Mouse (Mus musculus) Patski (cell line): ENCODE measurements around the gene Twnk. TPM values are rescaled to one million over a fixed set of nuclear protein-coding genes. Genes with fewer than 3 reads are reported as not detected.

Experiments used
- ATAC-seq: fragments of 100-300 bp; one replicate; pipeline ENCODE4 v1.8.0; 2021
- CTCF ChIA-PET: fragments of 350-600 bp; sonication (Branson Sonifier 250); formaldehyde crosslinking; loops from one replicate; lab custom pipeline; 2022; ENCODE audit warnings: inconsistent platforms; lab: Charles Lee
- POLR2A ChIA-PET: fragments of 350-600 bp; sonication (Branson Sonifier 250); formaldehyde crosslinking; loops from one replicate; lab custom pipeline; 2022; ENCODE audit warnings: antibody characterized with exemption, inconsistent platforms; lab: Charles Lee
- DNase-seq: peaks from one replicate; pipeline ENCODE4 v3.0.0-alpha.2; 2011; ENCODE audit warnings: low read depth, low spot score
- H3K27me3 ChIP-seq: fragments of 371-371 bp; one replicate; pipeline ENCODE4 v1.5.1; 2021
- CTCF ChIP-seq: fragments of 100-300 bp; IDR thresholded peaks from one replicate; pipeline ENCODE4 v1.5.1; 2021
- in situ Hi-C: fragments of 300-500 bp; cut with MboI; formaldehyde crosslinking; loops from 3 replicates; pipeline ENCODE4 v1.11.1; 2018; ENCODE audit warnings: low pct_unique_long_range_greater_than_20kb, mixed read lengths
- polyA plus RNA-seq: library from polyadenylated mRNA; unstranded; gene quantifications from one replicate; pipeline ENCODE4 v1.2.3, GENCODE M21; 2021

Twnk gene
- polyA plus RNA-seq, 1 experiment from 2014 or later = 27.8 TPM

- in situ Hi-C loops = no loop called here
- ChIA-PET POLR2A (interaction anchor here (0.6 to 5.5 kb wide), 7 partner anchors 14 to 1434 kb away, joined by 3 to 31 read pairs (median 4); partner anchors contain the start of gene Sfxn3), CTCF (interaction anchor here (1.1 to 14.5 kb wide), 9 partner anchors 8 to 63 kb away, joined by 3 to 188 read pairs (median 8); partner anchors contain the start of genes Sfxn3 and Twnk)
- TF ChIP-seq CTCF = no peak
- DNase-seq = no peak
- ATAC-seq = no peak
- H3K27me3 ChIP-seq = no peaks in the 10 kb centered on the region
These were observed 8.2 kb downstream of the Twnk start for GRCm38 (mm10) chr19:45013581-45014225.

GRCm38 (mm10) chr19:45014335-45014971 lies 9.0 kb downstream of the Twnk start, which contains the start of gene Lzts2:
Gene Lzts2 (plus strand): TSS chr19:45014414.
- CTCF ChIA-PET = interaction anchor here (1.3 to 14.5 kb wide), 5 partner anchors 9 to 62 kb away, joined by 5 to 188 read pairs (median 16); partner anchors contain the start of genes Sfxn3 and Twnk
- POLR2A ChIA-PET = interaction anchor here (0.6 to 5.5 kb wide), 10 partner anchors 7 to 1435 kb away, joined by 3 to 31 read pairs (median 4); partner anchors contain the start of gene Sfxn3
- TF ChIP-seq CTCF = no peak
- ATAC-seq (no peak), DNase-seq (no peak)
- in situ Hi-C loops = no loop called here
- no peaks in the 10 kb centered on the region for H3K27me3 ChIP-seq

DNA sequence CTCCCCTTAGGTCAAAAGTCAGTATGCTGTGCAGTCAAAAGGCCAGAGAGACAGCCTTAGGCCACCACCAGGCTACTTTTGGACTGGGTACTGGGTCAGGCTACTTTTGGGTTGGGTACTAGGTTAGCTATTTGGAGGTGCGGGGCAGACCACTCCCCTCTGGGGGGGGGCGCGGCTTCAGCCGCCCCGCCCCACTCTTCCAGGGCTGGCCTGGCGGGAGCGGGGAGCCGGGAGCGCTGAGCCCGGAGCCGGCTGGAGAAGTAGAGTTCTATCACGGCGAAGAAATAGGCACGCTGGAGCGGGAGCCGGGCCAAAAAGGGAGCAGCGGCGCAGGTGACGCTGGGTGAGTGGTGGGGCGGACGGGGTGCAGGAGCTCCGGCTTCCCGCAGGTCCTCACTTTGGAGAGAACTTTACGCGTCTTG lies 9.5 kb downstream of the Twnk start:
- POLR2A ChIA-PET = interaction anchor here (0.6 to 5.5 kb wide), 9 partner anchors 8 to 367 kb away, joined by 3 to 31 read pairs (median 3); partner anchors contain the start of gene Sfxn3

GRCm38 (mm10) chr19:45015518-45016281 lies 10.2 kb downstream of the Twnk start:
- no peaks in the 10 kb centered on the region for H3K27me3 ChIP-seq
- CTCF ChIA-PET = interaction anchor here (3.6 to 14.5 kb wide), 3 partner anchors 13 to 41 kb away, joined by 16 to 188 read pairs (median 18); partner anchors contain the start of gene Sfxn3
- in situ Hi-C loops = loop anchor here (5.0 kb wide), 1 partner anchor 263 kb away; no protein-coding TSS in a partner anchor
- POLR2A ChIA-PET = interaction anchor here (0.6 to 5.5 kb wide), 9 partner anchors 9 to 266 kb away, joined by 3 to 31 read pairs (median 4); partner anchors contain the start of genes Sfxn3 and Twnk
- DNase-seq = no peak
- no peak for ATAC-seq
- no peak for TF ChIP-seq CTCF

More for the DNA sequence above, 9.5 kb downstream of the Twnk start:
- no peak for ATAC-seq
- no peak for DNase-seq
- in situ Hi-C loops = loop anchor here (5.0 kb wide), 1 partner anchor 263 kb away; no protein-coding TSS in a partner anchor
- CTCF ChIA-PET = interaction anchor here (1.3 to 14.5 kb wide), 4 partner anchors 10 to 42 kb away, joined by 5 to 188 read pairs (median 17); partner anchors contain the start of genes Sfxn3 and Twnk
- H3K27me3 ChIP-seq = no peaks in the 10 kb centered on the region
- no peak for TF ChIP-seq CTCF

DNA sequence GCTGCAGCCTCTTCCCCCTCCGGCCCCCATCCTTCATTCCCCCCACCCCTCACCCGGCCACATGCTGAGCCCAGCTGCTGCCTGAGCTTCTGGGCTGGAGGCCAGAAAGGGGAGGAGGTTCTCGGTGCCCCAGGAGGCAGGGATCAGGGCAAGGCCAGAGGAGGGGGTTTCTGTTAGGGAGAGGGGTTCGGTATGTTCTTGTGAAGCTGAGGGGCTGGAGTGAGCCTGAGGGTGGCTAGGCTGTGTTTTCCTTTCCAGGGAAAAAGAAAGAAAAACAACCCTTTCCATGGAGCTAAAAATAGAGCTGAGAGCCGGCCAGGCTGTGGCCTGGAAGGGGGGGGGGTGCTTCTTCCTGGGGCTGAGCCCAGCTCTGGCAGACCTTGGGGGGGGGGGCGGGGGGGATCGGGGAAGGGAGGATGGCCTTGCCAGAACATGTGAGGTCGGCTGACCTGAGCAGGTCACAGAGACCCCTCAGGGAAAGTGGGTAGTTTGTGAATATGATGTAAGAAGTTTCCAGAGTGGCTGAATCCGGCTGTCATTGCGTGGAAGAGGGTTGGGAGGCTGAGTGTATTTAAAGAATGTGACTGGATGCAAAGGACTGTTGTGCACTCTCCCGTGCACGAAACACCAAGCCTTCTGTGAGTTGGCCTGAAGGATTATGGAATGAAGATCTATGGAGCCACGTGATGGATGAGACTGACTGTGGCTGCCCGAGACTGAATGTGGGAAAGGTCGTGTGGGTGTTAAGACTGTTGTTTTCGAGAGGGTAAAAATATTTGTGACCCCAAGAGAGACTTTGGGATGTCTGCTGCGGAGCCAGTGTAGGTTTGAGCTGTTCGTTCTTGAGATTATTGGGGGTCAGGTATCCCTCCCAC lies 11.1 kb downstream of the Twnk start:
- POLR2A ChIA-PET = interaction anchor here (0.6 to 2.7 kb wide), 10 partner anchors 9 to 267 kb away, joined by 3 to 14 read pairs (median 4); partner anchors contain the start of genes Mrpl43 and Twnk

DNA sequence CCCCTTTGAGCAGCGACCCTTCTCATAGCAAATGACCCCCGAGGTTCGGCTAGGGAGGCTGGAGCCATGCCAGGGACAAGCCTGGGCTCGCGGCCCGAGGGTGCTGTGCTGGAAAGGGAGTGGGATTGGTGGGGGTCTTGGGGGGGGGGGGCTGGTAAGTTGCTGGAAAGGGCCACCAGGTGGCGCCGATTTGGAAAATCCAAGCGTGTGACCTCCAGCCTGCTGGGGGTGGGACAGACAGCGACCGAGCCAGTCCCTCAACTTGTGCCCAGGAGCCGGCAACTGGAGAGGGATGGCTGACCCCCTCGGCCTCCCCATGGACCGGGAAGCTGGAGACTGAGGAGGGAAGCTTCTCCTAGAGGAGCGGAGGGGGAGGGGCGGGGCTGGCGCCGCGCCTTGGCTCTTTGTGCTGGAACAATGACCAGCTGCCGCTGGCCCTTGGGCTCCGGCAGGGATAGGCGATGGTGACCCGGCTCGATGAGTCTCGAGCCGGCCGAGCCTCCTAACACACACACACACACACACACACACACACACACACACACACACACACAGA lies 11.8 kb downstream of the Twnk start:
- POLR2A ChIA-PET = interaction anchor here (0.6 to 2.7 kb wide), 5 partner anchors 9 to 40 kb away, joined by 3 to 14 read pairs (median 3); partner anchors contain the start of genes Mrpl43 and Twnk
- DNase-seq = no peak
- H3K27me3 ChIP-seq = no peaks in the 10 kb centered on the region
- no peak for TF ChIP-seq CTCF
- CTCF ChIA-PET = interaction anchor here (1.1 to 14.5 kb wide), 3 partner anchors 12 to 83 kb away, joined by 3 to 188 read pairs (median 3); no protein-coding TSS in a partner anchor
- ATAC-seq = peak; percentile 3
- in situ Hi-C loops = loop anchor here (5.0 kb wide), 1 partner anchor 265 kb away; no protein-coding TSS in a partner anchor

More for the DNA sequence above, 11.1 kb downstream of the Twnk start:
- TF ChIP-seq CTCF = no peak
- in situ Hi-C loops = loop anchor here (5.0 kb wide), 1 partner anchor 264 kb away; no protein-coding TSS in a partner anchor
- peak; percentile 54 for ATAC-seq
- CTCF ChIA-PET = interaction anchor here (1.1 to 14.5 kb wide), 4 partner anchors 12 to 82 kb away, joined by 3 to 188 read pairs (median 10); no protein-coding TSS in a partner anchor
- H3K27me3 ChIP-seq = no peaks in the 10 kb centered on the region
- DNase-seq = no peak

DNA sequence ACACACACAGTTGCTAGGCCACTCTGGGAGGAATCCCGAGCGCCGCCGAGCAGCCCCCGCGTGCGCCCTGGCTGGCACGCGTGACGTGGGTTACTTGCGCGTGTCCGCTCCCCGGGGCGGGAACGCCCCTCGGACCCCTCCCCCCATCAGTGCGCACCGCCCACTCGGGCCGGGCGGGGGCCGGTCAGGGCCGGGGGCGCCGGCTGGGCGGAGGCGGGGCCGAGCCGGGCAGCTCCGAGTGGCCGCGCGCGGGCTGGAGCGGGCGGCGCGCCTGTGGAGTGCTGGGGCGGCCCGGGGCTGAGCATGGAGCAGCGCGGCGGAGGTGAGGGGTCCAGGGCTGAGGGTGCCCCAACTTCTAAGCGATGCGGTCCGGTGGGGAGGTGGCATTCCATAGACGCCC lies 12.4 kb downstream of the Twnk start:
- no peak for DNase-seq
- ATAC-seq = peak; percentile 19
- ChIA-PET CTCF (interaction anchor here (1.1 to 14.5 kb wide), 3 partner anchors 11 to 84 kb away, joined by 3 to 188 read pairs (median 3); no protein-coding TSS in a partner anchor), POLR2A (interaction anchor here (0.6 to 2.7 kb wide), 6 partner anchors 10 to 462 kb away, joined by 3 to 14 read pairs (median 5); partner anchors contain the start of genes Mrpl43, Ndufb8 and Twnk)
- no peaks in the 10 kb centered on the region for H3K27me3 ChIP-seq
- in situ Hi-C loops = loop anchor here (5.0 kb wide), 1 partner anchor 266 kb away; no protein-coding TSS in a partner anchor
- no peak for TF ChIP-seq CTCF

DNA sequence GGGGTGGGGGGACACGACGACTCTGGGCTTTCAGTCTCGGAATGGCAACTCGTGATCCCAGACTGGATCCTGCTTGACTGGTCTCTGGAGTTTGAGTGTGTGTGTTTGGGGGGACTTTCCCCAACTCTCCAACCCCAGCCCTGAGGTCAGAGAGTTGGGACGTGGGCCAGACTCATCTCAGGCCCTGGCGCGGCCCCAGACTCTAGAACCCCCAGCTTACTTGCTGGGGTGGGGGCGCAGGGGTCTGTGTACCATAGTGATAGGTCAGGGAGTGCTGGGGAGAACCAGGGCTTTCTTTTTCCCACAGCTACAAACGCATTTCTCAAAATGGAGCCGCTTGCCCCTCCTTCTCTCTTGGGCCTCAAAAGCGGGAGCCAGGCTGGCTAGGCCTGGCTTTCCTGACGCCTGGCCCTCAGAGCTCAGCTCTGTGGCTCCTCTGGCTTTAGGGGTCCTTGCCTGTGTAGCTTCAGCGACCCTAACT lies 12.9 kb downstream of the Twnk start:
- no peak for DNase-seq
- in situ Hi-C loops = loop anchor here (5.0 kb wide), 1 partner anchor 266 kb away; no protein-coding TSS in a partner anchor
- no peak for ATAC-seq
- no peak for TF ChIP-seq CTCF
- no peaks in the 10 kb centered on the region for H3K27me3 ChIP-seq
- ChIA-PET POLR2A (interaction anchor here (0.6 to 2.7 kb wide), 5 partner anchors 10 to 463 kb away, joined by 3 to 14 read pairs (median 7); partner anchors contain the start of genes Mrpl43, Ndufb8 and Twnk), CTCF (interaction anchor here (14.5 kb wide), 1 partner anchor 11 kb away, joined by 188 read pairs; no protein-coding TSS in a partner anchor)
